Comparison of ENCODE assay signal across 10 mouse cellular contexts in genomic region chr9:24770941-24771405, GRCm38 (mm10). TPM values are rescaled to one million over a fixed set of nuclear protein-coding genes. Genes with fewer than 3 reads are reported as not detected.
DNase-seq lines count a peak whose midpoint lies in the region; ATAC-seq and TF ChIP-seq lines count a peak whose summit lies in the region.
"Had no signal": no experiment of that assay in that cellular context is flagged by ENCODE, and none has a peak within 500 bp of the region (broad histone marks: within the 10 kb centered on the region; RNA-seq: fewer than 3 reads in every experiment).

No protein-coding gene starts in this region.

- ATAC-seq in heart, embryonic 11.5 days (replicated peaks; ENCODE audit: insufficient number of reproducible peaks, low FRiP score, low TSS enrichment): no peak
- ATAC-seq in lung, embryonic 14.5 days (ENCODE audit: insufficient read depth): no peak
- ATAC-seq in liver, embryonic 11.5 days (replicated peaks; ENCODE audit: low FRiP score): no peak
- ATAC-seq: CD4-positive, CD25-positive, alpha-beta regulatory T cell, adult 4 months had no signal

- H3K4me3 ChIP-seq in heart, embryonic 11.5 days (ENCODE audit: low read depth, low read length): peak overlapping the region; percentile 79
- H3K4me3 ChIP-seq in lung, embryonic 14.5 days (ENCODE audit: low read depth, low read length): peak overlapping the region; percentile 33
- peak overlapping the region; percentile 42; the same call in 1 of the 2 replicates for H3K4me3 ChIP-seq in embryonic facial prominence, embryonic 10.5 days
- H3K4me3 ChIP-seq in liver, embryonic 11.5 days (ENCODE audit: low read depth, low read length): peak overlapping the region; percentile 42

- no peak for DNase-seq in heart, adult 18-20 months
- no peak for DNase-seq in lung, embryonic 14.5 days
- DNase-seq in lung, postnatal 36 days: no peak
- no peak for DNase-seq in embryonic facial prominence, embryonic 10.5 days (ENCODE audit: low spot score)
- DNase-seq in liver, embryonic 11.5 days (ENCODE audit: low spot score): no peak
- no peak for DNase-seq in cerebellum, adult 11-12 months
- DNase-seq: lung, postnatal 10 days had no signal

- TF ChIP-seq CTCF in lung, embryonic 14.5 days (IDR thresholded peaks at IDR 0.05; ENCODE audit: low read depth): no peak

- H3K27ac ChIP-seq in heart, embryonic 11.5 days (ENCODE audit: low read depth, low read length): peak overlapping the region; percentile 99
- H3K27ac ChIP-seq in lung, embryonic 14.5 days (ENCODE audit: low read depth): no peak overlapping the region
- no peak overlapping the region for H3K27ac ChIP-seq in embryonic facial prominence, embryonic 10.5 days (replicated peaks)
- no peak overlapping the region for H3K27ac ChIP-seq in liver, embryonic 11.5 days (ENCODE audit: low read depth, low read length)

- H3K36me3 ChIP-seq in heart, embryonic 11.5 days (ENCODE audit: control insufficient read depth, insufficient read depth, low read length): peaks cover 6% of the 10 kb centered on the region; the same call in 1 of the 2 replicates
- H3K36me3 ChIP-seq in lung, embryonic 14.5 days (ENCODE audit: insufficient read depth): no peaks in the 10 kb centered on the region
- H3K36me3 ChIP-seq in embryonic facial prominence, embryonic 10.5 days (replicated peaks): no peaks in the 10 kb centered on the region
- H3K36me3 ChIP-seq in liver, embryonic 11.5 days (ENCODE audit: control insufficient read depth, insufficient read depth, low read length): no peaks in the 10 kb centered on the region

- H3K27me3 ChIP-seq in heart, embryonic 11.5 days (ENCODE audit: control insufficient read depth, insufficient read depth, low read length): no peaks in the 10 kb centered on the region
- peaks cover 80% of the 10 kb centered on the region for H3K27me3 ChIP-seq in lung, embryonic 14.5 days (ENCODE audit: insufficient read depth, low read length)
- H3K27me3 ChIP-seq in embryonic facial prominence, embryonic 10.5 days (replicated peaks; ENCODE audit: low read depth, poor library complexity, severe bottlenecking): peaks cover 100% of the 10 kb centered on the region
- H3K27me3 ChIP-seq in liver, embryonic 11.5 days (replicated peaks; ENCODE audit: control insufficient read depth, insufficient read depth, low read length): peaks cover 68% of the 10 kb centered on the region

- peaks cover 17% of the 10 kb centered on the region for H3K4me1 ChIP-seq in heart, embryonic 11.5 days (ENCODE audit: control insufficient read depth, insufficient read depth, low read length)
- H3K4me1 ChIP-seq in lung, embryonic 14.5 days (ENCODE audit: insufficient read depth): no peaks in the 10 kb centered on the region
- peaks cover 26% of the 10 kb centered on the region for H3K4me1 ChIP-seq in embryonic facial prominence, embryonic 10.5 days
- H3K4me1 ChIP-seq in liver, embryonic 11.5 days (replicated peaks; ENCODE audit: control insufficient read depth, insufficient read depth, low read length): no peaks in the 10 kb centered on the region; the same call in 1 of the 2 replicates

- WGBS in heart, embryonic 11.5 days (ENCODE audit: insufficient replicate concordance): 3% methylated on average over 8 of the region's 8 CpGs
- WGBS in lung, embryonic 14.5 days: 10% methylated on average over 8 of the region's 8 CpGs
- 6% methylated on average over 8 of the region's 8 CpGs for WGBS in embryonic facial prominence, embryonic 10.5 days
- 10% methylated on average over 8 of the region's 8 CpGs for WGBS in liver, embryonic 11.5 days

- peak overlapping the region; percentile 98 for H3K9ac ChIP-seq in heart, embryonic 11.5 days (ENCODE audit: low read depth, low read length)
- H3K9ac ChIP-seq in lung, embryonic 14.5 days: no peak overlapping the region; the same call in 1 of the 2 replicates
- no peak overlapping the region for H3K9ac ChIP-seq in liver, embryonic 11.5 days (ENCODE audit: low read depth, low read length)

- H3K9me3 ChIP-seq in heart, embryonic 11.5 days (replicated peaks; ENCODE audit: control insufficient read depth, low read length): no peaks in the 10 kb centered on the region
- H3K9me3 ChIP-seq in lung, embryonic 14.5 days (ENCODE audit: low read depth, low read length): no peaks in the 10 kb centered on the region
- H3K9me3 ChIP-seq in embryonic facial prominence, embryonic 10.5 days: no peaks in the 10 kb centered on the region
- H3K9me3 ChIP-seq in liver, embryonic 11.5 days (ENCODE audit: control insufficient read depth, low read length): no peaks in the 10 kb centered on the region

- H3K4me2 ChIP-seq in heart, embryonic 11.5 days: peak overlapping the region; percentile 86
- peak overlapping the region; percentile 58 for H3K4me2 ChIP-seq in lung, embryonic 14.5 days
- peak overlapping the region; percentile 68 for H3K4me2 ChIP-seq in liver, embryonic 11.5 days

RNA-seq across cellular contexts. Expression of gene Tbx20, which starts 3.1 kb away (rescaled TPM):
- 60.0 and 80.5 TPM in 2 replicates for polyA plus RNA-seq in heart, embryonic 11.5 days (2014; fragmentation: Nextera tagmentation; extraction: Ambion mirVana)
- total RNA-seq in heart, adult 18-20 months (2021): 10 to 100 TPM; 81.1 to 88.2 TPM
- polyA plus RNA-seq in lung, embryonic 14.5 days (2014; fragmentation: Nextera tagmentation; extraction: Ambion mirVana): 0.32 and 1.6 TPM in 2 replicates
- 0.87 and 2.1 TPM in 2 replicates for polyA plus RNA-seq in embryonic facial prominence, embryonic 10.5 days (2016; fragmentation: Nextera tagmentation; extraction: Ambion mirVana)
- polyA plus RNA-seq in liver, embryonic 11.5 days (2014; fragmentation: Nextera tagmentation; extraction: Ambion mirVana): 2.1 and 3.4 TPM in 2 replicates
- total RNA-seq: common myeloid progenitor, adult 5-6 weeks had no signal
- polyA plus RNA-seq: CD4-positive, CD25-positive, alpha-beta regulatory T cell, adult 4 months had no signal

Comparison
In these comparisons a context has a peak if more than half of its experiments do, and no peak if none do; other contexts are left out.
1. RNA of gene Tbx20, which starts 3.1 kb away (polyA plus RNA-seq): 60.0 to 80.5 TPM in heart, embryonic 11.5 days; 2.1 to 3.4 TPM in liver, embryonic 11.5 days, 0.87 to 2.1 TPM in embryonic facial prominence, embryonic 10.5 days and 0.32 to 1.6 TPM in lung, embryonic 14.5 days; every median in the first group is over 10 times any median in the second.
2. Peak in every context shown above with its lines, with median percentiles within 50 percentile points of each other: H3K4me2 ChIP-seq and H3K4me3 ChIP-seq.